Mouse (Mus musculus): ENCODE measurements at regions not wholly inside any gene's neighbourhood (a gene's known extent, or its start where the extent isn't known, plus 50 kb on each side); places are given as distances from the start of the nearest gene placed in this dataset.

GRCm38 (mm10) chr3:40458490-40458889 is 72.6 kb upstream of the Intu start:
- DNase-seq (ENCODE audit: extremely low spot score), result no peak

- DNase-seq (ENCODE audit: extremely low spot score), result no peak
Observed at GRCm38 (mm10) chr3:40463446-40463845, 67.6 kb upstream of the Intu start.

- no peak for DNase-seq (ENCODE audit: extremely low spot score)
Observed at GRCm38 (mm10) chr3:40470101-40470500, 61.0 kb upstream of the Intu start.

DNA sequence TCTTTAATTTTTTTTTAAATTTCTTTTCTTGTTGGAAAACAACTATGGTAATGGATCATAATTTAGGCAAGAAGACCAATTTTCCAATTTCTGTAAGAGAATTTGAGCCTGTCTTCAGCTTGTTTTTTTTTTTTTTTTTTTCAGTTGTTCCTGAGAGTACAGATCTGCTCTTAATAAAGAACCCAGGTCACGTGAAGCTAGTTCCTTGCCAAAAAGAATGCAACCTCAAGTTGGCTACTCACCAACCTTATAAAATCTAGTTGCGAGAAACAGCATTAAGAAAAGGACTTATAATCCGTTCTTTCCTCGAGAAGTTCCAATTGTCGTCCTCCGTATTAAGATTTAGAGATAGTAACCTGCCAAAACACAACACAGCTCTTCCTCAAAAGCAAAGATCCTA is 58.3 kb upstream of the Intu start:
- DNase-seq (ENCODE audit: extremely low spot score), result no peak

DNA sequence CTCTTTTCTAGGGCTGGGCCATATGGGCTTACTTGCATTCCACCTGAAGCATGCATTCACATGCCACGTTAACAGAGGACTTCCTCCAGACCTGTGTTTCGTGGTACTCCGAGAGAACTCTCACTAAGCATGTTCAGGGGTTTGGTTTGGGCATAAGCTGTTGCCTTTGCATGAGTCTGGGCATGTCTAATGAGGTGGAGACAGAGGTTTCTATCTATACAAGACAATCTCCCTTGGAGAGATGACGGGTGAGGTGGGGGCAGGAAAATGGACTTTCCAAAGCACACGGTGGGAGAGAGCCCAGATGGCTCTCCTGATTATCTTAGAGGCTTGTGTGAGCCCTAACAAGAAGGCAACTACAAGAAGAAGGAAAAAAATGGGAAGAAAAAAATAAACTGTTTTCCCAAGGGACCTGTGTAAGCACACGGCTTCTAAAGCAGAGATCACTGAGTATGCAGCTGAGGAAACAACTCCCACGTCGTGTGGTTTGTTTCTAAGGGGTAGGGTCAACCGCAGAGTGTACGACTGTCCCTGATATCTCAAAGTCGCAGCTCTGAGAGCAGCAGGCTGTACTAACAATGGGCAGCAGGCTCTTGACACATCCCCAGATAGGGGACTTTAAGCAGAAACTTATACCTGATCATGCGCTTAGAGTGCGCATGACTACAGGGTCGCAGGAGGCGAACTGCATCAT is 50.7 kb upstream of the Intu start:
- DNase-seq (ENCODE audit: extremely low spot score), result no peak

Measured in embryo, embryonic 9.5 days (tissue).